Mouse (Mus musculus): ENCODE data around the gene Gm39653.
"Not testable (repeated sequence)": the region's sequence is repeated elsewhere in the genome, so short reads cannot be mapped to it uniquely, and the experiment has no call there.

Gene Gm39653

DNA sequence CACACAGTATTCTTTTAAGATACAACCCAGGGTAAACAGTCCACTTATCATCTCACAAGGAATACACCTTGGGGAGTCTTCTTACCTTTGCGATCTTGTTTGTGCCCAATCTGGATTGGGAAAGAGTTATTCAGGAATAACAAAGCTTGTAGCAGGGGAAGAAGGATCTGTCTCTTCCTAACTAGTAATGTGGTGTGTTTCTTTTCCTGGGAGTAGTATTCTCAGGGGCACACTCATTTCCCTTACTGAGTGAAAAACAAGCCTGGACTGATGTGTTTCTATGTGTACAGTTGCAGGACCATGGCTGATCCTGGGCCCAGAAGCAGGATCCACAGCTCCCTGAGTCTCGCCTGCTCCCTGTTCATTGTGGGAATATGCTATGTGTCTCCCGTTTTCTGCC lies at the start of gene Gm39653:
Gene Gm39653, plus strand, starts transcription at position 301 of the 400 bp plus-strand sequence.
- no peak for DNase-seq

DNA sequence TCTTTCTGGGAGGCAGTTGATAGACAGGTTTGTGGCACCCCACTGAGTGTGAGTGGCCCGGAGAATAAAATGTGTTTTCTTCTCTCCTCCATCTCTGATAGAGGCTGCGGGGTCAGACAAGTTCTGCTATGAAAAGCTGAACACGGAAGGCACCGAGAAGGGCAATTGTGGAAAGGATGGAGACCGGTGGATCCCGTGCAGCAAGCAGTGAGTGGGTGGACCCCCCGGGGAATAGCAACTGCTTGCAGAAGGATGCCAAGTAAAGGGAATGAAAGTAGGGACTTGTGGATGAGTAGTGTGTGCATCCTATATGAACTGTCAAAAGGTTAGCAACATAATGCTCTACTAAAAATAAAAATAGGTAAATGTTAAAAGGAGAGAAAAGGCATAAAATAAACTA lies 49.3 kb upstream of the Gm39653 start:
- DNase-seq: no peak

DNA sequence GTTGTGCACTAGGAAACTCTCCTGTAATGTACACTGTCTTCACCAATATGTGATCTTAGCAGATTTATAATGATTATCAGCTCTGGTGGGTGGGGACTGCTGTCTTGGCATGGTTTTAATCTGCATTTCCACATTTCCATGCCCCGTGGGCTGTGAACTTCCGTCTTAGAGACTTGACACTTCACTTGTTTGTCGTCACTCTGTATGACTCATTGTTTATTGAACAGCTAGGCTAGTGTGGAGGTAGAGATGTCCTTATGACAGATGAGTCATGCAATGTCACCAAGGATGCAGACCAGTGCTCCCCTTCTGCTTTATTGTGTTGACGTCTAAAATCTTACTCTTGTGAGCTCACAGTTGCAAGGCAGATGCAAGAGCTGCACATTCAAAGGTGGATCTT lies 48.7 kb upstream of the Gm39653 start:
- DNase-seq: no peak

DNA sequence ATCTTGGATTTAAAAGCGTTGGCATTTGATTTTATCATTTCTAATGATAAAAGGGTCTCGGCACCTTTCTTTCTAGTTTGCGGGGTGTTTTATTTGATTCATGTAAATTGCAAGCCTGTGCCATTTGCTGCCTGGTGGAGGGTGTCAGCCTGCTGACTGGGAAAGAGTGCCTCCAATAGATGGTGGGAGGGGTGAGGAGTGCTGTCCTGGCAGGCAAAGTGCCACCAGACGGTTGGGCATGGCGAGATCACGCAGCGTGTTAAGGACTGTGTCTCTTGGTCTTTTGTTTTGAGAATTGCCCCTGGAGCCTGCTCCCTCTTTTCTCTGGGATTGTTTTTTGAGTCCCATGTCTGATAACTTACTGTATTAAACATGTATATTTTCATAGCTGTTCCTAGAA lies 43.5 kb upstream of the Gm39653 start:
- DNase-seq: no peak

DNA sequence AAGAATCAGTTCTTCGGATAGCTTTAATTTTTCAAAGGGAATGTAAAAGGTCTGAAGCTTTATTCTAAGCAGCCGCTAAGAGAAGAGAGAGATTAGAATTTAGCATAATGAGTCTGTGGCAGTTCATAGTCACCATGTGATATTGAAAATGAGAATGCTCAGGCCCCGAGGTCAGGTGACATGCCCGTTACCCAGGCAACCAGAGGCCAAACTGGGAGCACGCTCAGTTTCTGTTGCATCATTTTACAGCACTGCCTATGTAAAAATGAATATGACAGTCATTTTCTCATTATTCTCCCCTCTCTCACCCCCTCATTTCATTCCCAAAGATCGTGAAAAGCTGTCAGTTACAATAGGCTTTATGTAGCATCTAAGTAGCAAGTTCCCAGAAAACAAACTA lies 42.3 kb upstream of the Gm39653 start:
- no peak for DNase-seq

DNA sequence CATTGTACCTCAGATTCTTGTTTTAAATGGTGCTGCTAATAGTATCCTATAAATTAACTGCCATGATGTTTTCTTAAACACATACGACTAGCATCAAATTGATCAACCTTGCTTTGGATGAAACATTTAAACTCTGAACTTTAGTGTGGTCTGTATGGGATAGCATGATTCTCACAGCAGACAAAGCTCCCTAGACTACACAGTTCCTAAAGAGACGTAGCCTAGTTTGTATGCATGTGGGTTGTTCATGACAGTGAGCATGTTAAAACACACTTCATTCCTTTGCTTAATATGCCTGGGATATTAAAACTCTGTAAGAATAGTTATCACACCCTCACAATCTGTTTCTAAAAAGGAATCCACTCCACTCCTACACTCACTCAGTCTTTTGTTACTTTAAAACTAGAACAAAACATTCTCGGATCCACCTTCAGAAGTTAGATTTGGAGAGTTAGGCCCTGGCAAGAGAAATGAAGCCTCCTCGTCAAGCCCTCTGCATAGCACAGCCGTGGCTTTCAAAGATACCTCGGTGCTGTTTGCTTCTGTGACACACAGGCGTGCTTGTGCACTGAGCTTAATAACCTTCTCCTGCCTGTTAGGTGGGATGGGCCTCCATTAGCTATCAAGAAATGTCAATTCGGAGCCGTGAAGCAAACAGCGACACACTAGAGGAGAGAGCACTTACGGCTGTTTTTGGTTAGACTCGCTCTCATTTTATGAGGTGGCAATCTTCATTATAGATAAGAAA lies 41.7 kb upstream of the Gm39653 start:
- no peak for DNase-seq

DNA sequence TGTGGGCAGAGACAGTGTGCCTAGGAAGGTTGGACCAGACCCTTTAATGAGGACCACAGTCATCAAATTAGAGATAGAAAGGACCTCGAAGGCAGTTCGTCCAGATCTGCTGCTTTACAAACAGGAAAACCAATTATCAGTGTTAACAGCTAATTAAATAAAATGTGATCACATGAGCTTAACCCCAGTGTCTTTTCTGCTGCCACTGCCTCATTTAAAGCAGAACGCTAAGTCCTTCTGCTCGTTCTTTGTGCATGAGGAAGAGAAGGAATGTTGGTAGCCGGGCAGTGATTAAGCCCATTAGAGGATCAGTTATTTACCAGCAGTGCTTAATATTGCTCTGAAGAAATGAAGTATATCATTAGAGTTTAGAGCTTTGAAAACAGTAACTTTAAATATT lies 39.0 kb upstream of the Gm39653 start:
- no peak for DNase-seq

DNA sequence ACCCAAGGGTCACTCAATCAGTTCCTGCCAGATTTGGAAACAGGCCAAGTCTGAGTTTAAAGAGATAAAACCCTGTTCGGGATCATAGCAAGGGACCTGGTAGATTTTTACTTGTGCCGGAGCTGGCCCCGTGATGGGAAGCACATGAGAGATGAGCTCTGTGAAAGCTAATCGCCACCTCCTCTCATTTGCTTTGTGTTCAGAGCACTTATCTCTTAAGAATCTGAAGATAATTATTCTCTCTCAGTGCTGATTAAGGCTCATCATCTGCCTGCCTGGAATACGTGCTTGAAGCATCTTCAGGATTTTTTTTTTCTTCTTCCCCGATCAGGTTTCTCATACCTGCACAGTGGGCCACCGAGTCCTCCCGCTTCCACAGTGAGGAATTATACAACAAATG lies 36.6 kb upstream of the Gm39653 start:
- DNase-seq: no peak

DNA sequence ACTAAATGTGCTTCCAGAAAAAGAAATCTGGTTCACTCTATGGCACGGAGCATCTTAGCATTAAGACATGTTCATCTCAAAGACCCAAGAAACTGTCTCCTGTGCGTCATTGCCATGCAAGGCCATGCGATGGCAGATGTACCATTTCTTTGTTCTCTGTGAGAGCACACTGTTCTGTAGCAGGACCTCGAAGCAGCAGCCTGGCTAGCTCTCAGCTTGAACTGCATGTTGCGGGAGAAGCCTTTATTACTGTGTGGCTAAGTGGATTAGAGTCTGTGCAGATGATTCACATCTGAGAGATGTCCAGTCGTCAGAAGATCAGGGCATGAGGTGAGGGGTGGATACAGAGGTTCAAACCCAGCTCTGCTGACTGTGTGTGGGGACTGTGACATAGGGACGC lies 28.9 kb upstream of the Gm39653 start:
- no peak for DNase-seq

DNA sequence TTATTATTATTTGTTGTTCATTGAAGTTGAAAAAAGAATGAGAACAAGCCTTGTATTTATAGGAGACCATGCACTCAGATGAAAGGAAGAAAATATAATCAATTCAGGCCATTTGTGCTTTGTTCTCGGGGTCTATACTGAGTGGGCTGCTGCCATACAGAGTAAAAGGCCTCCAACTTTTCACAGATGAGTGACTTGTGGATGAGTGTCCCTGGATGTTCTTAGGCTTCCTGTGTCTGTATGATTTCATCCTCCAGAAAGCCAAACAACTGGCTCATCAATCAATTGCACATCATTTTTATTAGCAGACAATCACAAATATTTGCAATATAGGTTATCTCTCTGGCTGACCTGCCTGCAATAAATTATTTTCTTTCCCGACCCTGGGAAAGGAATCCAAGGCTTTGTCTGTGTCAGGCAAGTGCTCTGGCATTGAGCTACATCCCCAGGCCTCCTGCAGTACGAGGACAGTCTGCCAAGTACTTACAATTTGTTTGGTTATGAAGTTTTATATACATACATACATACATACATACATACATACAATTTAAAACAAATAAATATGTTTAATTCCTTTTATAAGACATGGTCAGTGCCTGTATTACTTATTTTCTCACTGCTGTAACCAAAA lies 11.8 kb upstream of the Gm39653 start:
- no peak for DNase-seq

DNA sequence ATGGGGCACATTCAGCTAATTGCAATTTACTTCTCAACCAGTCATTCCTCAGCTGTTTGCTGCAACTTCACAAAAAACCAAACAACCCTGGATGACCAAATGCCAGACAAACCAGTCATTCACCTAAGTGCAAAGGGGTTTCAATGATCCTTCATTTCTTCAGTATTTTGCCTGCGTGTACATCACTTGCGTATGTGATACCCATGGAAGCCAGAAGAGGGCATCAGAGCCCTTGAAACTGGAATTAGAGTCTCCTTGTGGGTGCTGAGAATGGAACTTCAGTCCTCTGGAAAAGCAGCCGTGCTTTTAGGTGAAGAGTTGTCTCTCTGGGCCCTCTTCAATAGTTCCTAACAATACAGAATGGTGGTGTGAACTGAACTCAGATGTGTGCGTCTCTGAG lies 6.2 kb upstream of the Gm39653 start:
- no peak for DNase-seq

DNA sequence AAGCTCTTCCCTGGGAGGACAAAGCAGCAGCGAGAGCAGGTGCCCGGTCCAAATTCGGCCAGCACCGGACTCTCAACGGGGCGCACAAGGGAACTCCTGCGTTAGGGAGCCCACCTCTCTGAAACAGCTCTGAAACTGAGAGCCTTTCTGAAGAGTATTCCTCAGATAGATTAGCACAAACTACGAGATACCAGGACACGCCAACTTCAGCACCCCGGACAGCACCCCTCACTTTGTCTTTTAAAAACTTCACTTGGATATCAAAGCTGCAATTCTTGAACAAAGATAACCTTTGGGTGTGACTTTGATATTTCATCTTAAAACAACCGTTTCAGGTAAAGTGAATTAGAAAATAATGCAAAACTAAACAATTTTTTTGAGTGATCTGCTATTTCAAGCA lies 1.2 kb upstream of the Gm39653 start:
- DNase-seq: peak; percentile 15

DNA sequence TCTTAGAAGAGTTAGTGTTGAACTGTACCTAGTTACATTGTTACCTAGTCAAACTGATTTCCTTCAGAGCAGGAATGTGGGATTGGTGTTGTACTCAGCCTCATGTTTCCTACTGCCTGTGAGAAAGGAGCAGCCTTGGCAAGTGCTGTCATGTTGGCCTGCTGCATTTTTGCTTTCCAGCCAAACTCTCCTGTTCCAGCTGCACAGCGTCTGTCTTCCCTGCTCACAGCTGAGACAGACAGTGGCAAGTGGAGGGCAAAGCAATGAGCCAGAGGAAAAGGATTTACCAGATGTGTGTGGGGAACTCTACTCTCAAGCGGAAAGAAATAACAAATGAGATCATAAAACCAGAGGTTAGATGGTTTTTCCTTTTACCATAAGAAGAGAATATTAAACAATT lies 12.4 kb downstream of the Gm39653 start:
- no peak for DNase-seq

DNA sequence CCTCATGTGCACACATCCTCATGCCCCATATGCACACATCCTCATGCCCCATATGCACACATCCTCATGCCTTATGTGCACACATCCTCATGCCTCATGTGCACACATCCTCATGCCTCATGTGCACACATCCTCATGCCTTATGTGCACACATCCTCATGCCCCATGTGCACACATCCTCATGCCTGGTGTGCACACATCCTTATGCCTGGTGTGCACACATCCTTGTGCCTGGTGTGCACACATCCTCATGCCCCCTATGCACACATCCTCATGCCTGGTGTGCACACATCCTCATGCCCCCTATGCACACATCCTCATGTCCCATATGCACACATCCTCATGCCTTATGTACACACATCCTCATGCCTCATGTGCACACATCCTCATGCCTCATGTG lies 14.6 kb downstream of the Gm39653 start:
- not testable (repeated sequence) for DNase-seq

DNA sequence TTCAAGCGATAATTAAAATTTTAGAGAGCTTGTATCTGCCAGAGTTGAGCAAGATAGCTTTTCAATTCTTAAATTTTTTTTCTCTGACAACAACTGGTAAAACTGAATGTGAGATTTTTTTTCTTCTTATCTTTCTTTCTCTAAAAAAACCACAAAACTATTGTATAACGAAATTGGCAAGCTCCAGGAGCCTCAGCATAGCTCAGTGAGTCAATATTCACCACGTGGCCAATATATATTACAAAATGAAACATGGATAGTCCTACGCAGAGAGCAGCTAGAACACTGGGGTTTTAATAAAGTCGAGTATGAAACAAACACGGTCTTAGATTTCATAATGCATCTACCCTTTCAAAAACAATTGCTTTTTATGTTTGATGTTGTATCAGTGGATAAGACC lies 24.2 kb downstream of the Gm39653 start:
- no peak for DNase-seq

DNA sequence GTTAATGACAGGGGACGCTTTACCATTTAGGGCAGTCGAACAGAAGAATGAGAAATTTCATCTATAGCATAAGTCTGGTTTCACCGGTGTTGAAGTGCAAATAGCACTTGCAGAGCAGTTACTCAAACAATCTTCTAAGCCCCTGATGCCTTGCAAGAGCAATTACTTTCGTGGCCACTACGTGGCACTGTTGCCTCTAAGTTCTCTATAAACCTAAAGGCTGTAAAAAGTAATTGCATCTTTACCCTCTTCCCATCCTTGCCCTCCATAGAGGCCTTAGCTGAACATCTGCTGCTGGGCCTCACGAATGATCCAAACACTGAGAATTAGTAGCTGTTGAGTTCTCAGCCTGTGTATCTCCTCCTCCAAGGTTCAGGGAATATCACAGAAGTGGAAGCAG lies 42.2 kb downstream of the Gm39653 start:
- DNase-seq: peak; percentile 82

DNA sequence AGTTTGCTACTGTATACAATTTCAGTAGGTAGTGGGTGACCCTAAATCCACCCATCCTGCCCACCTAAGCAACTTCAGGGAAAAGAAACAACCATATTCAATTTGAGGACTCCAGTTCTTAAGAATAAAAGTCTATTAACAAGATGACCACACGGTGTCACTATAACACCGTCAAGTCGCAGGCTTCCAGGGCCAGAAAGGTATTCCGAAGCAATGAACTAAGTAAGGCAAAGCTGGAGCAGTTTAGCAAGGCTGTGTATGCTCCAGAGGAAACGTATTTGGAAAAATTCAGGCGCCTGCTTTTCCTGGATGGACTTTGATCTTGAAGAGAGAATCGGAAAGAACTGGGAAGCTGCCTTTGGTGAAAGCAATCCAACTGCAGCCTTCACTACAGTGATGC lies 43.8 kb downstream of the Gm39653 start:
- peak; percentile 28 for DNase-seq

DNA sequence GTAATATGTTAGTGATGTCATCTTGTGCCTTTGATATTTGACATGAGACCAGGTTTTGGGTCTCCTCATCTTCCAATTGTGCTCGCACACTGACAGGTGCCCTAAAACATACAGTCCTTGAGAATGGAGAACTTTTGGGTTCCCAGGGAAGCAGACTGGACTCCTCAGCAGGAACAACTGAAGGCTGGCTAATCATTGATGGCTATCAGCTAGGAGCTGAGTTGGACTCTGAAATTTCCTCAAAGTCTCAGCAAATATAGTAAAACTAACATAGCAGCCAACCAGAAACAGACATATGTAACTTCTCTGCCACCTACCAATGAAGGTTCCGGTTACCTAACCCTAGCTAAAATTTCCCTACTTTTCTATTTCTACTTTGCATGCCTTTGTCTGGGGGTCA lies 50.3 kb downstream of the Gm39653 start:
- DNase-seq: no peak

DNA sequence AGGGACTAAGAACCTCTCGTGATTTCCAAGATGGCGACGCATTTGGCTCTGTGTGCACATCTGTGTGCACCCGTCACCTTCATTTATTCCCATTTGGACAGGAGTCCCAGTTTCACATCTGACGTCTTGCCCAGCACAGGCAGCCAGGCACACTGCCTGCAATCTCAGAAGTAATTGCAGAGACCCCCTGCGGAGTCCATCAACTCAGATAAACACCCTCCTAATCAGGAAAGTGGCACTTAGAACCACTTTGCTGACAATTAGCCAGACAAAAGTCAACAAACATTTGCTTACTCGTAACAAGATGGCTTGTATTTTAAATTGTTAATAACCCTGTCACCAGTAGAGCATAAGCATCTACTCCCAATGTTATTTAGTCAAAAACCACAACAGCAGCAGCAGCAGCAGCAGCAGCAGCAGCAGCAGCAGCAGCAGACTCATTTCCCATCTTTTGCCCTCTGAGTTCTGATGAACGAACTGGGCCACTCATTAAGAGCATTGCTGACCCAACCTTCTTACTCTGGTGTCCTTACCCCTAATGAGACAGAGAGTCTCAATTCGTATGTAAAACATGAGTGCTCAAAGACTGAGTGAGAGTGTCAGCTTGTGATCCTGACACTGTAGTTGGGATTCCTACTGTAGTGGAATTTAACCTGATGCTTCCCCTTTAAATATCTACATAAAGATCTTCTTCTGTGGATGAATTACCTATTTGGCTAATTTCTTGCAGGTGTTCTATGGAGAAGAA lies 51.6 kb downstream of the Gm39653 start:
- no peak for DNase-seq

DNA sequence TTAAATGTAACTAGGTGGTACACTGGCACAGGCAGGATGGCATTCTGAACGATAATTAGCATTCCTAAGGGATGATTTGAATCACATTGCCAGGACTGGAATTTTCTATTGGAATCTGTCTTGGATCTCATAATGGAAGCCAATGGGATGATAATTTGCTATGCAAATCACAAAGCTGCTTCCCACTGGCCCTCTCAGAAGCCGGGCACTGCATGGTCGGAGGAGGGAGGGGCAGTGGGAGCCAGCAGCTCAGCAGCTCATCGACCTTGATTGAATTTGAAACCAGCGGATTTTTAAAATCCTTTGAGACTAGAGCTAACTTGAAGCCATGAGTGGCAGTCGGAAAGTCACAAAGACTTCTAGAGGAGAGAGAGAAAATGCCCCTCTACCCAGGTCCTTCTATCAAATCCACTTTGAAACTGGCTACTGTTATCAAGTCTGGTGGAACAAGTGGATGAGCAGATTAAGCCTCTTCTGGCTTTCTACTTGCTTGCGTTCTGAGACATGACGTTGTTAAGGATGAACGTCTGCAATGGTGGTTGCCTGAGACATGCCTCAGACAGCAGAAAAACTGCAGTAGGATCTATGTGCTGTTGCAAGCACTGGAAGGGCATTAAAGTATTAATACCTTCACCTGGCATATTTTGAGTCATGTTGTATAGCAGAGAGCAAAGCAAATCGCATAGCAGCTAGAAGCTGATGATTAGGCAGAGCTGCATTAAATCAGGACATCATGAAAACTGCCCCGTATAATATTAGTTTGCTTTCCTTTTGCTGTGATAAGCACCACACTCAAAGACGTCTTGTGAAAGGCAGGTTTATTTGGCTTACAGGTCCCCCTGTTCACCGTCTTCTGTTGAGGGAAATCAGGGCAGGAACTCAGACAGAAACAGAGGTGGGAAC lies 52.4 kb downstream of the Gm39653 start:
- no peak for DNase-seq

DNA sequence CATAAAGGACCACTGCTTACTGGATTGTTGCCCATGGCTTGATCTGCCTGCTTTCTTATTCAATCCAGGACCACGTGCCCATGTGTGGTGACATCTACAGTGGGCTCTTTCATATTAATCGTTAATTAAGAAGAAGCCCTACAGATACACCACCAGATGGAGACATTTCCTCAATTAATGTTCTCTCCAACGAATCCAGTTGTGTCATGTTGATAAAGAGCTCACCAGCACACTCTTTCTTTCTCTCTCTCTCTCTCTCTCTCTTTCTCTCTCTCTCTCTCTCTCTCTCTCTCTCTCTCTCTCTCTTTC lies 53.0 kb downstream of the Gm39653 start:
- no peak for DNase-seq
